Mouse (Mus musculus): ENCODE measurements around the gene Tap1.
"Not testable (repeated sequence)": the region's sequence is repeated elsewhere in the genome, so short reads cannot be mapped to it uniquely, and the experiment has no call there.

Gene Tap1

DNA sequence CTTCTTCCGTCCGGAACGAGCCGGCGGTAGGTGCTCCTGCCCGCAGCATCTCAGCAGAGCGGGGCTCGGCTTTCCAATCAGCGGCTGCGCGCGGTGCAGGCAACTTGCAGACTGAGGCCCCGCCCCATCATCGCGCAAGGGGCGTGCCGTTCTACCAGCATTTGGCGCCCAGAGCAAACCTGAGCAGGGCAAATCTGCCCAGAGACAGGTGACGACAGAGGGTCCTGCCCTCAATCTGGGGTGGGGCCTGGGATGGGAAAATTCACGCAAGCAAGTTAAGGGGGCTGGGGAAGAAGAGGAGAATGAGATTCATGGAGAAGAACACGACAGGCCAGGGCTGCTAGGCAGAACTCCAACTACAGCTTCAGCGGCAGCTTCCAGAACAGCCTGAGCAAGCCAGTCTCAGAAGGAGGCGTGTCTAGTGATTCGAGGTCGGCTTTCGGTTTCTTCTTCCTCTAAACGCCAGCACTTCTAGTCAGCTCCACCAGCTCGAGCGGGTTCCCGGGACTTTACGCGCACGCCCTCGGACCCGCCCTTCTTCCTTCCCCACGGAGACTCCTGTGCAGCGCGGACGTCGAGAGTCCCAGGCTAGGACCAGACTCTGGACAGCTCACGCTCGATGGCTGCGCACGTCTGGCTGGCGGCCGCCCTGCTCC, at the start of gene Tap1, which contains the start of gene Psmb9:
Tap1 (plus strand) TSS at position 293 of the 656 bp plus-strand sequence.
Psmb9 (minus strand) TSS at position 504 of the 656 bp plus-strand sequence.
- DNase-seq, result peak; percentile 96

DNA sequence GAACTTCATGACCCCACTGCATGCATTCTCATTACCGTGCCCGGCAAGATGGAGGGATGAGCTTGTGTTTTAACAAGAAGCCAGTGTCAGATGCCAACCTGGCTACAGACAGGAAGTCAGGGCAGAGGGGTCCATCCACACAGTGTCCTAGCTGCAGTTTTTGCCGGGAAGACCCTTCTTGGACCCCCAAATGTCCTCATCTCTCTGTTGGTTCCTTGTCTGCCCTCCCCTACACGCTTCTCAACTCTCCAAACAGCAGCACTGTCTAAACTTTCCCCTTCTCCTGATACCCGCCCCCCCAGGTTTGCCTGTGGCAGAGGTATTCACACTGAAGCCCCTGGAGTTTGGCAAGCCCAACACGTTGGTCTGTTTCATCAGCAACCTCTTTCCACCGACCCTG, 49.8 kb upstream of the Tap1 start:
- DNase-seq, result no peak

DNA sequence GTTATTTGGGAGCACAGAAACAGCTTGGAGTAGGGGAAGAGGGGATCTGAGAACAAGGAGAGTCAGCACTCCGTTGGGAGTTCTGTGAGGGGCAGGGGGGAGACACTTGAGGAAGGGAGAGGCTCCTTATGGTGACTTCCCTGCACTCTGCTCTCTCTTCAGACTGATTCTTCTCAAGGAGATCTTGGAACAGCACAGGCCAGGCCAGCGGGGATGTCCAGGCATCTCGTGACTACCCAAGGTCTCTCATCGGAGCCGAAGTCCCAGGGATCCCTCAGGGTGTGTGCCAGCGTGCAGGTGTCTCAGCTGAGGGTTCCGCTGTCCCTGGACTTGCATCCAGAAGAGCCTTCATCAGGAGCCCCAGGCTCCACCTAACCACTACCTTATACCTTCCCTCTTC, 48.7 kb upstream of the Tap1 start:
- DNase-seq, result no peak

DNA sequence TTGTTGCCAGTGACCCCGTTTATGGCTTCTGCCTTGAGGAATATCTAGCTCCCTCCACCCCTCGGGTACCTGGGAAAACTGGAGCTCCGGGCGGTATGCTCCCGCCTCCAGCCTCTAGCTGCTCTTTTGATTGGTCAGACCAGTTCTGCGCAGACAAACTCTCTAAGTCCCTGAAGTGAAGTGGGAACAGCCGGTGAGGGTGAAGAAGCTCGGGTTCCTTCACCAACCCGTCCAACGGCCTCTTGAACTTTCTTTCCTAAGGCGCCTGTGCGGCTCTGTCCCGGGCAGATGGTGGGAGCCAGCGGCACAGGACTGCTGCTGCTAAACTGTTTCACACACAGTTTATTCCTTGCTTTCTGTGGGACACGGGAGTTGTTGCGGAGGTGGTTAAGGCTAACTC, 47.9 kb upstream of the Tap1 start:
- DNase-seq, result no peak

DNA sequence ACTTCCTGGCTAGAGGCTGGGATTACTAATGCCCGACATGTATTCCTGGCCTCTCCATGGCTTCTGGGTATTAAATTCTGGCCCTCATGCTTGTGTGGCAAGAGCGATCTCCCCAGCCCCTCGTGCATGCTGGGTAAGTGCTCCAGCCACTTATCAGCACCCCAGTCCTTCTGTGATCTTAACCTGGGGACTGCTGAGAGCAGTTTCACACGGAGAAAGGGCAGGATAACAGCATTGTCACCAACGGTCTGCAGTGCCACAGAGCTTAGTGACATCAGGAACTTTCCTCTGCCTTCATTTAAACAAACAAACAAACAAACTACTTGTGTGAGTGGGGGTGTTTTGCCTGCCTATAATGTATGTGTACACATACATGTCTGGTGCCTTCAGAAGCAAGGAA, 47.1 kb upstream of the Tap1 start:
- no peak for DNase-seq

DNA sequence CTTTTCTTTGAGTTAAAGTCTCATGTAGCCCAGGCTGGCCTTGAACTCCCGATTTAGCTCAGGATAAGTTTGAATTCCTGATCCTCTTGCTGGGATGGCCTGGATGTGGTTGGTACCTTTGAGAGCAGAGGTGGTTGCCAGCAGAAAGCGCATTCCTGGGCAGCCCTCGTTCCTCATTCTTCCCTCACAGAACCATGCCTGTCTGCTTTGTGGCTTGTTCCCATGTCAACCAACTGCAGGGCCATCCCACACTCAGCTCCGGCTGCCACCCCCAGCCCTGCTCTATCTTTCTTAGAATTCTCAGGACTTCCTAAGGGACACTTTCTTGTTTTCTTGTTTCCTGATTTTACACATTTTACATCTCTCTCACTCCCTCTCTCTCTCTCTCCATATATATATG, 45.9 kb upstream of the Tap1 start:
- DNase-seq, result peak; percentile 50

DNA sequence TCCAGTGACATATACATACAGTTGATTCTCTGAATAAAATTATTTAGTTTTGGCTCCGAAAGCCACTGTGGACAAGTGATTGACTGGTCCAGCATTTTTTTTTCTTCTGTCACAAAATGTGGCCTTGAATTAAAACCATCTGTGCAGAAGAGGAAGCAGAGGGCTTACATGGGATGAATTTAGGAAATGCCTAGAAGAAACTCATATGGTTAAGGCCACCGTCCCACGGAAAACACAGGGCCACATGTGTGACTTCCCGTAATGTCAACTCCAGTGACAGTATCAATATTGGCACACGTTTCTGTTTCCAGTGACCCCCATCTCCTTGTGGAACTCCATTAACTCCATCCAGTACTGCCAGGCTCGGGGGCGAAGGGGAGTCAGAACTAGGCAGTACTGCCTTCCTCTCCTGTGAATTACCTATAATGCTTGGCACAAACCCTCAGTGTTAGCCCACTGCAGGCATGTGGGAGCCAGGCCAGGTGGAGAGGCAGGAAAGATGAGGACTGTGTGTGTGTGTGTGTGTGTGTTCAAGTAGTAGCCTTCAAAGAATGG, 44.8 kb upstream of the Tap1 start:
- no peak for DNase-seq

DNA sequence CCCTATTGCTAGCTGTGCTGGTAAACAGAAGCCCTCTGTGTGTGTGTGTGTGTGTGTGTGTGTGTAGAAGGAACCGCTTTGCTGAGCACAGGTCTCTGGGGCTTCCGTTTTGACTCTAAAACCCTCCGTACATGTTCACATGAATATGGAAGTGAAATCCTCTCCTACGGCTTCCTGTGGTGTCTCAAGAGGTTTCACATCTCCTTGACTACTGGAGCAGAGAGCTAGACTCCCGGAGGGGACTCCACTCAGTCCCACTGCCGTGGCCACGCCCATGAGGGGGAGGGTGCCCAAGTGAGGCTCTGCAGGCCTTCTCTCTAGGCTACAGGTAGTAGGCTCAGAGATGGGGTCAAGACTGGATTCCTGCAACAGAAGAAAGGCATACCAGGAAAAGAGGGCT, 44.3 kb upstream of the Tap1 start, which contains the start of gene H2-DMb2:
H2-DMb2 (plus strand) TSS at position 275 of the 400 bp plus-strand sequence.
- no peak for DNase-seq

DNA sequence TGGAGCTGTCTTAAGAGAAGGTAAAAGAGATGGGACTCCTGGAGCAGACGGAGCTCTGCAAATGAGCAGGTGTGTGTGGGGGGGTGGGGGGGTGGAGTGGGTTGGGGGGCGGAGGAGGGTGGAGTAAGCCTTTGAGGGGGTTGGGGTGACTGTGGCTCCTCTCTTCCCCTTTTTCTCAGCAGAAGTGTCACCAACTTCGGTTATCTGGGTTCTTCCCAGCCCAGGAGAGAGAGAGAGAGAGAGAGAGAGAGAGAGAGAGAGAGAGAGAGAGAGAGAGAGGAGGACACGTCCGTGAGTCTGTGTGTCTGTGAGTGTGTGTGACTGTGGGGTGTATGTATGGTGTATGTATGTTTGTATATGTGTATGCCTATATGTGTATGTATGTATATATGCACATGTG, 43.9 kb upstream of the Tap1 start:
- DNase-seq, result no peak

DNA sequence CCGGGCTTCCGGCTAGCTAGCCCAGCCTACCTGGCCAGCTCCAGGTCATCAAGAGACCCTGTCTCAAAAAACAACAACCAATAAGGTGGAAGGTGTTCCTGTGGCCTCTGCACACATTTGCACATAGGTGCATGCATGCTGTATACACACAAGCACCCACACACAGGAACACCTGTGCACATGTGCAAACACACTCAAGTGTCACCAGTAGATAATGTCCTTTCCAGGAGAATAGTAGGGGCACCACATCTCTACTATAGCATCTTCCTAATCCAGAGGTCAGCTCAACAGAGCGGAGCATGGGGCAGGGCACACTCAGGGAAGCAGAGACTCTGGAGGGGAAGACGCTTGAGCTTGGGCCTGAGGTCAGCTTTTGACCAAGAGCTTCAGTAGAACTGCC, 43.1 kb upstream of the Tap1 start:
- not testable (repeated sequence) for DNase-seq

DNA sequence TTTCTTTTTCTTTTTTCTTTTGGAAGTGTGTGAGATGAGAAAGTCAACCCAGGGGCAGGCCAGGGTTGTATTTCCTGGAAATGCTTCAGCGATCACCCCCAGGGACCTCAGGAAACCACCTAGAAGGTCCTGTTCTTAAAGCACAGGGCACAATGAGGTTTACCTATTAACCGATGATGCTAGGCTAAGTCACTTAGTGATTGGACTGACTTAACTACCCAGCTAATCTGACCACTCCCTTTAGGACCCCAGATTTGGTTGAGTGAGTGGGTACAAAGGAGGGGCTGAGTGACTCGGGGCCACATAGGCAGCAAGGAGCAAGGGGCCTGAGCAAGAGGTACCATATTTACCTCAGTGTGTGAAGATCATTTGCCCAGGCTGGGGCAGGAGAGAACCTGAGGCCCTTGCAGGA, 42.4 kb upstream of the Tap1 start:
- DNase-seq, result no peak

DNA sequence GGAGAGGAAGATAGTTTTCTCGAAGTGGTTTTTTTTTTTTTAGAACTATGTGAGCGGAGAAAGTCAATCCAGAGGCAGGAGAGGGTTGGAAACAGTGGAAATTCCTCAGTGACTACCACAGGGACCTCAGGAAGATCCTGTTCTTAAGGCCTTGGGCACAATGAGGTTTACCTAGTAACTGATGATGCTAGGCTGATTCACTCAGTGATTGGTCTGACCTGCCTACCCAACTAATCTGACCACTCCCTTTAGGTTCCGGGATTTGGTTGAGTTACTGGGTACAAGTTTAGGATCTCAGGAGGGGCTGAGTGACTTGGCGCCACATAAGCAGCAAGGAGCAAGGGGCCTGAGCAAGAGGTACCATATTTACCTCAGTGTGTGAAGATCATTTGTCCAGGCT, 34.4 kb upstream of the Tap1 start, which contains the start of gene H2-DMb1:
H2-DMb1 (plus strand) TSS at position 150 of the 400 bp plus-strand sequence.
- peak; percentile 41 for DNase-seq

DNA sequence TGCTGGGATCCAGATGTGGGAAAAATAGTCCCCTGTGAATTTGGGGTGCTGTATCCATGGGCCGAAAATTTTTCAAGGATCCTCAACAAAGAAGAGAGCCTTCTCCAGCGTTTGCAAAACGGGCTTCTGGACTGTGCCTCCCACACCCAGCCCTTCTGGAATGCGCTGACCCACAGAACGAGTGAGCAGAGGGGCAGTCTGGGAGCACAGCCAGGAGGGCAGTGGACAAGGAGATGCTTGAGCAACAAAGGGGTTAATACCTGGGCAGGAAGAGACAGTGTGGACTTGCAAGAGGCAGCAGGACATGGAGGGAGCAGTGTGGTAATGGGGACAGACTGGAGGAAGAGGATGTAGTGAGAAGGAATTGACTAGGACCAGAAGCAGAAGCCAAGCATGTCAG, 31.8 kb upstream of the Tap1 start:
- no peak for DNase-seq

DNA sequence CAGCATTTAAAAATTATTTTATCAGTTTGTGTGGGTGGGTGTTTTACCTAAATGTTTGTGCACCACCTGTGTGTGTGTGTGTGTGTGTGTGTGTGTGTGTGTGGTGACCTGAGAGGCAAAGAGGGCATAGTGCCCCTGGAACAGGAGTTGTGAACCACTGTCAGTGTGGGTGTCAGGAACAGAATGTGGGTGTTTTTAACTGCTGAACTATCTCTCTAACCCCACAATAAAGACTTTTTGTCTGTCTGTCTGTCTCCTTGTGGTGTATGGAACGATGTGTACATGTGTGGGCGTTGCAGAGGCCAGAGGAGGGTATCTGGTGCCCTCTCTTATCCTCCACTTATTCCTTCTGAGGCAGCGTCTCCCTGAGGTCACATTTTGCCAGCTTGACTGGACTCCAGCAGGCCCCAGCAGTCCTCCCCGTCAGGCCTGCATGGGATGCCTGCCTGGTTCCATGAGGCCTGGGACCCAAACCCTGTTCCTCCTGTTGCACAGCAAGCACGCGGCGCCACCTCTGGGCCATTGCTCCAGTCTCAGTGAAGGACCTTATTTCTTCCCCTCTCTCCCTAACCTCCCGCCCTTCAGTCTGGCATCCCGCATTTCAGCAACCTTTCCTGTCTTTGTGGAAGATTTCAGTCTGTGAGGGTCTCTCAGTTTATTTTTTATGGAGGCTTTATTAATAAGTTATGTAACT, 23.0 kb upstream of the Tap1 start:
- DNase-seq, result no peak

DNA sequence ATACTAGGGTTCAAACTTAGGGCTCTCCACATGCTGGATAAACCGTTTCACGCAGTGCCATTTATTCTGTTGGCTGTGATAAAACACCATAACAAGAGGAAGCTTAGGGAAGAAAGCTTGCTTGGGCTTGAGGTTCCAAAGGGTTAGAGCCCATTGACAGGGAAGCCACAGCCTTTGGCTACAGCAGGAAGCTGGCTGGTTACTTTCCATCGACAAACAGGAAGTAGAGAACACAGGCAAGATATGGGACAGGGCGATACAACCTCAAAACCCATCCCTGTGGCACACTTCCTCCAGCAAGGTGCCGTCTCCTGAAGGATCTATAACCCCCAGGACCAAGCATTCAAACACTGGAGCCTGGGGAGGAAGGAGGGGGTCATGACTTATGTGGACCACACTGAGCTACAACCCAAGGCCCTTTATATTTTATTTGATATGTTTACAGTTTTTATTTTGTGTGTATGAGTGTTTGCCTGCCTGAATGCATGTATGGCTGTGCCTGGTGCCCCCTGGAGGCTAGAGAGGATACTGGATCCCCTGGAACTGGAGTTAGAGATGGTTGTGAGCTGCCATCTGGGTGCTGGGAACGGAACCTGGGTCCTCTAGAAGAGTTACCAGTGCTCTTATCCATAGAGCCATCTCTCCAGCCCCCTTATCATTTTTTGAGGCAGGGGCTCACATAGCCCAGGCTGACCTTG, 22.2 kb upstream of the Tap1 start:
- DNase-seq, result no peak

DNA sequence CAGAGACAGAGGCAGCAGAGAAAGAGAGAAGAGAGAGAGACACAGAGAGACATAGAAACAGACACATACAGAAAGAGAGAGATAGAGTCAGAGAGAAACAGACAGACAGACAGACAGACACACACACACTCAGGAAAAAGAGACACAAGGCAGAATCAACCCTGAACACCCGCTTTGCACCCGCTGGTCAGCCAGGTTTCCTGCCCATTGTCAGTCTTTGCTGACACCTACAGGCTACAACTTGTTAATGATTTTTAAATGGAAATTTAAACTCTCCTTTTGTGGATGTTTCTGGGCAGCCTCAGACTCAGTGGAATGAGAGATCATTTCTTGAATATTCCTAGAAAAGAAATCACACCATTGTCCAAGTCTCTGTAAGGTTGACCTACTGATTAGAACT, 18.1 kb upstream of the Tap1 start:
- DNase-seq, result peak; percentile 15

DNA sequence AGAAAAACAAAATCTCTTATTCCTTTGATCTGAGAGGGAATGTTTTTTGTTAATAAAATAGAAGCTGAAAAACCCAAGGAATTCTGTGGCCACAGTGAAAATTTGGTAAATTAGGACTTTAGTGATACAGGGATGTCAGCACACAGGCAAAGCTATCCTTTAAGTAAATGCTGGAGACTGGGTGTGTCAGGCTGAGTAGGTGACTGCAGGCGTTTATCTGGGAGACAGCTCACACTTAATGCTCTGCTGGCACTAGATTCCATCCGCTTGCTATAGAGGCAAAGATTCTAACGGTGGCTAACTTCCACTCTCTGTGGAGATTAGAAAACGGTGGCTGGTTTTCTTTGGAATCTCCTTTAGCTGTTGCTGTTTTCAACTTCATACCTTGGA, 16.9 kb upstream of the Tap1 start:
- DNase-seq, result no peak

DNA sequence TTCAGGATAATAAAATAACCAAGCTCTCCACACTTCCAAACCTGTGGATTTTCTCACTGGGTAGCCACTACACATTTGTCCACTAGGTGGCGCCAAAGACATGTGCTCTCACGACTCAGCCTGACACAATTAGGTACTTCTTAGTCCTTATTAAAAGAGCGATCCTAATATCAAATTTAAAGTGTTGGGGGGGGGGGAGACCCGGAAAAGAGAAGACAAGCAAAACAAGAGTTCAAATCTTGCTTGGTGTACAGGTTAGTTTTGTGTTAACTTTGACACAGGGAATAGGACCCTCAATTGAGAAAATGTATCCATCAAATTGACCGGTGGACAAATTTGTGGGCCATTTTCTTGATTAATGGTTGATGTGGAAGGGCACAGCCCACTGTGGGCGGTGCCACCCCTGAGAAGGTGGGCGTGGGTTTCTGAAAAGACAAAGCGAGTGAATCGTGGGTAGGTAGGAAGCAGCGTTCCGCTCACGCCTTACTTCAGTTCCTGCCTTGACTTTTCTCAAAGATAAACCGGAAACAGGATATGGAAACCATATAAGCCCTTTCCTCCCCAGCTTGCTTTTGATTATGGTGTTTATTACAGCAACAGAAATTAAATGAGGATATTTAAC, 16.4 kb upstream of the Tap1 start:
- DNase-seq, result peak; percentile 74

DNA sequence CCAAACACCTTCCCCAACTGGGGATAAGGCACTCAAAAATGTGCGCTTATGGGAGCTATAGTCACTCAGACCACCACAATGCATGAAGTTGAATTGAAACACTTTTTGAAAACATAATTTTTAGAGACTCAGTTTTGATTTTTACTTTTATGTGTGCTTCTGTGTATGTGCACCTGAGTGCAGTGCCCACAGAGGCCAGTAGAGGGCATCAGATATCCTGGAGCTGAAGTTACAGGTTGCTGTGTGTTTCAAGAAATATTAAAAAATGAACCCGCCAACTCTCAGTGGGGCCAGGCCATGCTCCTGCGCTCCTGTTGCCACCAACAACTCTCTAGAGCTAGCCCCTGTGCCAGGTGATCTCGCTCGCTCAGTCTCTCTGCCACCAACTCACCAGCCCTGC, 14.8 kb upstream of the Tap1 start:
- DNase-seq, result no peak

DNA sequence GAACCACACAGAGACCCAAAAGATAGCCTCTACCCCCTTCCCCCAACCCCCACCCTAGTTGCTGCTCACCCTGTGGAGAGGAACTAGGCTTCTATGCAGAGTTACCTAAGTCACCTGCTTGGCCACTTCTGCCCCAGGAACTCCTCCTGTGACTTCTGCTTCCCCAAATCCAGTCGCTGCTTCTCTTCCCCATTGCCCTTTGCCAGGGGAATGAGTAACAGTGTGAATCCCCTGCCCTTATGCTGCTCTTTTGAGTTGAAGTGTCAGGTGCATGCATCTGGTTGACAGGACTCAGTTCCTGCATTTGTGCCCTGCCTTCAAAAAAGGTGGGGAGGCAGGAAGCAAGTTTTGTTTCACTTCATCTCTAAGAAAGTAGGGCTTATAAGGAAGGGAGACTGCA, 13.3 kb upstream of the Tap1 start:
- DNase-seq, result no peak

DNA sequence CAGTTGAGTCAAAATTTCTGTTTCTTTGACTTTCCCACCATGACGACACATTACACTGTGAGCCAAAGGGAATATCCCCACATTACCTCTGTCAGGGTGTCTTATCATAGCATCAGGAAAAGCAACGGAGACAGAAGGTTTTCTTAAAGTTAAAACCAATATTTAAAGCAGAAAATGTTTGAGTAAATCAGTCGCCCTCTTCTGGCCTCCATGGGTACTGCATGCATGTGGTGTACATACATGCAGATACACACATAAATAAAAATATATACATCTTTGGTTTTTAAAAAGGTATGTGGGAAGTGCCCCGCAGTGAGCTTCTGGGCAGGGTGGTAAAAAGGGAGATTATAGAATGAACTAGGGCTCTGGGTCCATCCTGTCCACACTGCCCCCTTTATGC, 10.2 kb upstream of the Tap1 start:
- DNase-seq, result no peak

DNA sequence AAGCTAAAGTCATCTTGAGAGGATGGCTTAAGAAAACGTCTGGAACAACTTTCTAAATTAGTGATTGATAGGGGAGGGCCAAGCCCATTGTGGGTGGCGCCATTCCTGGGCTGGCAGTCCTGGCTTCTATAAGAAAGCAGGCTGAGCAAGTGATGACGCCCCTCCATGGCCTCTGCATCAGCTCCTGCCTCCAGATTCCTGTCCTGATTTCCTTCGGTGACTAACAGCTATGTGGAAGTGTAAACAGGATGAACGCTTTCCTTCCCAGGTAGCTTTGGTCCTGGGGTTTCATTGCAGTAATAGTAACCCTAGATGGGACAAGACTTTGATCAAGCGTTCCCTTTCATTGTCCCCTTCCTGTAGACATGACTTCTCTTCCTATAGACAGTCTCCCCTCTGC, 8.3 kb upstream of the Tap1 start:
- no peak for DNase-seq
